Mouse (Mus musculus) lung, adult 2 months (tissue): ENCODE data around the gene Sst.

ENCODE experiments used
- CTCF ChIP-seq: fragments of 200-500 bp; IDR thresholded peaks from 2 replicates; pipeline ENCODE4 v1.5.1; 2011; ENCODE audit warnings: mild to moderate bottlenecking, low read length, control low read depth; ENCODE audit not compliant: insufficient read depth
- POLR2A ChIP-seq: fragments of 200-500 bp; IDR thresholded peaks from 2 replicates; pipeline ENCODE4 v1.6.1; 2011; ENCODE audit warnings: low read depth, mild to moderate bottlenecking, control low read depth, low read length, borderline replicate concordance; ENCODE audit errors: extremely low read depth

GRCm38 (mm10) chr16:23927301-23928114 is 36.8 kb upstream of the Sst start:
- TF ChIP-seq CTCF = no peak
- no peak for TF ChIP-seq POLR2A
